Mouse (Mus musculus) heart, postnatal 0 days (tissue): ENCODE data around the gene Hc. TPM values are rescaled to one million over a fixed set of nuclear protein-coding genes. Genes with fewer than 3 reads are reported as not detected.

ENCODE experiments used
- ATAC-seq: fragments of 200-750 bp; cut with Nextera tagmentation; 2 replicates; pipeline ENCODE4 v1.8.0; 2017; ENCODE audit warnings: low read depth, moderate number of reproducible peaks, moderate library complexity; ENCODE audit not compliant: insufficient read depth
- DNase-seq: peaks from one replicate; pipeline ENCODE4 v3.0.0-alpha.2; 2016; ENCODE audit warnings: low spot score
- H3K27ac ChIP-seq: fragments of 300-500 bp; sonication (generic); 2 replicates; pipeline ENCODE4 v1.5.1; 2014; ENCODE audit warnings: low read depth, mild to moderate bottlenecking
- H3K27me3 ChIP-seq: fragments of 300-500 bp; sonication (generic); 2 replicates; pipeline ENCODE4 v1.6.1; 2014; ENCODE audit warnings: low read length, mixed read lengths; ENCODE audit not compliant: control insufficient read depth, insufficient read depth
- H3K36me3 ChIP-seq: fragments of 300-500 bp; sonication (generic); replicated peaks from 2 replicates; pipeline ENCODE4 v1.6.1; 2014; ENCODE audit warnings: low read length, mixed read lengths; ENCODE audit not compliant: control insufficient read depth, insufficient read depth
- H3K4me1 ChIP-seq: fragments of 300-500 bp; sonication (generic); 2 replicates; pipeline ENCODE4 v1.6.1; 2014; ENCODE audit warnings: antibody characterized with exemption; ENCODE audit not compliant: control insufficient read depth, insufficient read depth
- H3K4me2 ChIP-seq: fragments of 300-500 bp; sonication (generic); 2 replicates; pipeline ENCODE4 v1.6.1; 2014; ENCODE audit warnings: low read depth, mild to moderate bottlenecking, low read length, moderate library complexity
- H3K4me3 ChIP-seq: fragments of 300-500 bp; sonication (generic); 2 replicates; pipeline ENCODE4 v1.5.1; 2014; ENCODE audit warnings: low read depth, low read length
- H3K9ac ChIP-seq: fragments of 300-500 bp; sonication (generic); replicated peaks from 2 replicates; pipeline ENCODE4 v1.6.1; 2014; ENCODE audit warnings: low read depth, low read length, mixed read lengths
- H3K9me3 ChIP-seq: fragments of 300-500 bp; sonication (generic); replicated peaks from 2 replicates; pipeline ENCODE4 v1.6.1; 2016; ENCODE audit warnings: low read length; ENCODE audit not compliant: control insufficient read depth
- CTCF ChIP-seq: IDR thresholded peaks from 2 replicates; pipeline ENCODE4 v1.5.1; 2016; ENCODE audit warnings: antibody characterized with exemption, control low read depth, low read depth
- EP300 ChIP-seq: IDR thresholded peaks from 2 replicates; pipeline ENCODE4 v1.6.1; 2016; ENCODE audit warnings: antibody characterized with exemption, low read depth
- WGBS: fragments of 180-500 bp; shearing (Covaris S2); extraction: QIAGEN DNeasy Blood & Tissue Kit; methylation state at CpG from one replicate; pipeline ENCODE4 v1.1.7; 2014; 5-methylcytosine and 5-hydroxymethylcytosine counted together
- polyA plus RNA-seq: library from polyadenylated mRNA; unstranded; fragments of >200 nt; fragmentation: Nextera tagmentation; extraction: Ambion mirVana; gene quantifications from 2 replicates; pipeline ENCODE4 v1.2.1, GENCODE M21; 2015
- total RNA-seq: library from RNA; depleted of rRNA; stranded (reverse); fragments of >200 nt; gene quantifications from 2 replicates; pipeline ENCODE4 v1.2.3, GENCODE M21; 2014; ENCODE audit warnings: low replicate concordance

Gene Hc
- total and polyA plus RNA-seq, 2 experiments from 2014 or later = 0.04 to 0.12 TPM

- H3K9ac ChIP-seq = no peak overlapping the region
- H3K4me1 ChIP-seq = peaks cover 13% of the 10 kb centered on the region; the same call in 1 of the 2 replicates
- no peak for ATAC-seq
- DNase-seq = peak; percentile 32
- H3K27ac ChIP-seq = no peak overlapping the region
- no peaks in the 10 kb centered on the region for H3K9me3 ChIP-seq
- H3K27me3 ChIP-seq = no peaks in the 10 kb centered on the region
- H3K36me3 ChIP-seq = no peaks in the 10 kb centered on the region
- no peak for TF ChIP-seq EP300
- TF ChIP-seq CTCF = no peak
- 41% methylated on average over 8 of the region's 8 CpGs for WGBS
- H3K4me3 ChIP-seq = no peak overlapping the region
- H3K4me2 ChIP-seq = no peak overlapping the region
Measured at GRCm38 (mm10) chr2:34976945-34977658, 84.1 kb downstream of the Hc start.

DNA sequence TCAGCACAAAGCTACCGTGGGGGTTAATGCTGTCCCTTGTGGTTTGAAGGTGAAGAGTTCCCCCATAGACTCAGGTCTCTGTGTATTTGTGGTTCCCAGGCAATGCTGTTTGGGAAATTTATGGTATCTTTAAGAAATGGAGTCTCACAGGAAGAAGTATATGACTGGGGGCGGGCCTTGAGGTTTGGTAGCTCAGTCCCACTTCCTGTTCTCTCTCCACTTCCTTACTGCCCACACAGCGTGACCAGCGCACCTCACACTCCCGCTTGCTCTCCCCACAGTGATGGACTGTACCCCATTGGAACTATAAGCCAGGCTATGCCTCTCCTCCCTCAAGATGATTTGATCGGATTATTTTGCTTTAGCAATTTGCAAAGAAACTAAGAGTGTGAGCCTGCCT is 84.8 kb downstream of the Hc start:
- Histone ChIP-seq H3K4me1 (peaks cover 6% of the 10 kb centered on the region; the same call in 1 of the 2 replicates), H3K4me3 (no peak overlapping the region), H3K9ac (no peak overlapping the region), H3K36me3 (no peaks in the 10 kb centered on the region), H3K9me3 (no peaks in the 10 kb centered on the region), H3K27me3 (no peaks in the 10 kb centered on the region), H3K27ac (no peak overlapping the region), H3K4me2 (no peak overlapping the region)
- ATAC-seq (no peak), DNase-seq (no peak)
- 85% methylated on average over 6 of the region's 6 CpGs for WGBS
- no peak for TF ChIP-seq CTCF
- TF ChIP-seq EP300 = no peak

GRCm38 (mm10) chr2:34973087-34973486 is 88.2 kb downstream of the Hc start:
- Histone ChIP-seq H3K36me3 (no peaks in the 10 kb centered on the region), H3K27ac (no peak overlapping the region), H3K9me3 (no peaks in the 10 kb centered on the region), H3K9ac (no peak overlapping the region), H3K27me3 (no peaks in the 10 kb centered on the region), H3K4me3 (no peak overlapping the region), H3K4me2 (no peak overlapping the region), H3K4me1 (0 out of 2 replicates have a peak, but pooled peaks cover 6% of the 10 kb centered on the region)
- 82% methylated on average over 8 of the region's 8 CpGs for WGBS
- no peak for DNase-seq
- ATAC-seq = no peak
- TF ChIP-seq CTCF = no peak
- no peak for TF ChIP-seq EP300

- Histone ChIP-seq H3K4me2 (no peak overlapping the region), H3K4me1 (no peaks in the 10 kb centered on the region), H3K4me3 (no peak overlapping the region), H3K36me3 (no peaks in the 10 kb centered on the region), H3K9ac (no peak overlapping the region), H3K27ac (no peak overlapping the region), H3K9me3 (no peaks in the 10 kb centered on the region), H3K27me3 (no peaks in the 10 kb centered on the region)
- ATAC-seq (no peak), DNase-seq (no peak)
- WGBS = 73% methylated on average over 11 of the region's 11 CpGs
- TF ChIP-seq CTCF (no peak), EP300 (no peak)
Measured at GRCm38 (mm10) chr2:34971080-34971888, 90.0 kb downstream of the Hc start.

DNA sequence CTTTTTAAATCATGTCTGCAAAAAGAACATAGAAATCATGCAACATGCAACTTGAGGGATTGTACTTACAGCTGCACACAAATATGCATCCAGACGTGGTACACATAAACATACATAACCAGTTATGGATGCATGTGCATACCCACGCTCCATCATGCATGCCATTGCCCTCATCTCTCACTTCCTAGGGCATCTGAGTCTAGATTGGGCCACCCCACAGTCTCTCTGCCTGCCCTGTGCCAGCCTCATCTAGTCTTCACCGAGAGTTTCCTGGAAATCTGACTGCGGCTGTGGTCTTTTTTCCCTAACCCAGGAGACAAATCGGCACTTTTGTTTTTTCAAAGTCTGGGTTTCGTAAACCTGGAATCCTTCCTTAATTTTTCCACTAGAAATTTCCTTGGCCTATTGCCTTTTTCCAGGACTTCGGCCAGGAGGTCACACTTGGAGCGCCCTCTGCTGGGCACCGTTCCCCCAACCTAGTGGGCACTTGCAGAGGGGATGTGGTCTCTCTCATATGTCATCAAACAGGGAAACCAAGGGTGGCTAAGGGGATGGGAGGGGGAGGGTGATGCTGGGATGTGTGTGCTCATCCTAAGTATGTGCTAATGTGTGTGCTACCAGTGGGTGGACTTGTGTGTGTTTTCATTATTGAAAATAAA is 91.0 kb downstream of the Hc start:
- no peaks in the 10 kb centered on the region for H3K9me3 ChIP-seq
- H3K27ac ChIP-seq = no peak overlapping the region
- no peaks in the 10 kb centered on the region for H3K36me3 ChIP-seq
- H3K4me3 ChIP-seq = no peak overlapping the region
- ATAC-seq = no peak
- no peak overlapping the region for H3K9ac ChIP-seq
- WGBS = 19% methylated on average over 9 of the region's 9 CpGs
- H3K27me3 ChIP-seq = no peaks in the 10 kb centered on the region
- no peaks in the 10 kb centered on the region for H3K4me1 ChIP-seq
- H3K4me2 ChIP-seq = 0 out of 2 replicates have a peak overlapping the region, but pooled peaks have one; percentile 29
- peak; percentile 66 for DNase-seq
- TF ChIP-seq CTCF = peak; percentile 82
- no peak for TF ChIP-seq EP300
